In the genomic region with DNA sequence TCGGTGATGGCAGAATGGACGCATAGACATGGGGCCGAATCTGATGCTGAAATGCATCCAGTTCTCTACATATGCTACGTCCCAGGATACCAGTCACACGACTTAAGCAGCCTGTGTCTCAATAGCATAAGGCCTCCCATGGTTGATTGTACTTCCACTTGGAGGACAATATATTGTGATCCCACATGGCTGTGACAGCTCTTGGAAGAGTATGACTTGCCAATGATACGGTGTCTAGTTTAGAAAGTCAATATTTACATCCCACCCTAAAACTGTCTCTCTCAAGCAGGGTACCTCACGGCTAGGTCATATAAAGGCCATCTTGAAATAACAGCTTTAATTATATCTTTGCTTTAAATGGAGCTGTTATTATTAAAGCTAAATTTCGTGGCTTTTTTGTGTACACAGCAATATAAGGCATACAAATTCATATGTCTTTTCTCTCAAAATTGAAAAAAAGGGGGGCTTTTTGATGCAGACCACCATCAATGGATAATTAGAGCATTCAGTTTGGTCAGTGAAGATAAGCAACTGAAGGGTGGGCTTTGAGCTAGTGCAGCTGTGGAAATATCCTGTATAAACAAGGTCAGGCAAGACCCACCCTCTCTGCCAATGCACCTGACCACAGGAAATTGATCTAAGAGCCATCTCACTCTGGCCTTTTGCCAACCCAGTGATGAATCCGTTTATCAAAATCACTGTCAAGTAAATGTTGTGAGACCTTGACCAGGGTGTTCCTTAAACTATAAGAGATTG, we compare ENCODE assay signal across 27 mouse cellular contexts.
"Had no signal": no experiment of that assay in that cellular context is flagged by ENCODE, and none has a peak within 500 bp of the region (broad histone marks: within the 10 kb centered on the region; RNA-seq: fewer than 3 reads in every experiment).

No protein-coding gene starts in this region.

- DNase-seq: cerebellum, adult 18-20 months; cerebellum, adult 2 months; cerebellum, adult 8-10 months; cerebellum, adult 9-10 months; cerebellum, adult 9-11 months; cerebellum, postnatal 10 days; cerebellum, postnatal 14 days; cerebellum, postnatal 25 days; cerebellum, postnatal 36 days; embryo, embryonic 11 days; gastrocnemius, adult 2 months; gastrocnemius, postnatal 10 days; gastrocnemius, postnatal 14 days; gastrocnemius, postnatal 25 days; gastrocnemius, postnatal 36 days had no signal

- H3K9ac ChIP-seq: embryonic facial prominence, embryonic 12.5 days; embryonic facial prominence, embryonic 13.5 days; embryonic facial prominence, embryonic 15.5 days; forebrain, embryonic 12.5 days; forebrain, embryonic 13.5 days; forebrain, embryonic 15.5 days; forebrain, postnatal 0 days had no signal

- H3K27me3 ChIP-seq: embryonic facial prominence, embryonic 12.5 days; embryonic facial prominence, embryonic 13.5 days; embryonic facial prominence, embryonic 15.5 days; forebrain, embryonic 12.5 days; forebrain, embryonic 13.5 days; forebrain, embryonic 15.5 days had no signal

- H3K4me1 ChIP-seq: embryonic facial prominence, embryonic 12.5 days; embryonic facial prominence, embryonic 15.5 days had no signal

- ATAC-seq: forebrain, embryonic 13.5 days; forebrain, embryonic 14.5 days; forebrain, embryonic 15.5 days; forebrain, embryonic 16.5 days; forebrain, postnatal 0 days had no signal

- H3K4me2 ChIP-seq: embryonic facial prominence, embryonic 12.5 days; embryonic facial prominence, embryonic 13.5 days; embryonic facial prominence, embryonic 15.5 days; forebrain, embryonic 12.5 days; forebrain, embryonic 13.5 days; forebrain, embryonic 15.5 days had no signal

- H3K36me3 ChIP-seq: embryonic facial prominence, embryonic 10.5 days; embryonic facial prominence, embryonic 12.5 days; embryonic facial prominence, embryonic 13.5 days; embryonic facial prominence, embryonic 15.5 days; forebrain, embryonic 10.5 days; forebrain, embryonic 12.5 days; forebrain, embryonic 15.5 days had no signal

- H3K9me3 ChIP-seq: embryonic facial prominence, embryonic 10.5 days; embryonic facial prominence, embryonic 12.5 days; embryonic facial prominence, embryonic 13.5 days; embryonic facial prominence, embryonic 15.5 days; forebrain, embryonic 10.5 days; forebrain, embryonic 12.5 days; forebrain, embryonic 13.5 days; forebrain, embryonic 15.5 days had no signal

- H3K27ac ChIP-seq: embryonic facial prominence, embryonic 10.5 days; embryonic facial prominence, embryonic 12.5 days; embryonic facial prominence, embryonic 13.5 days; embryonic facial prominence, embryonic 15.5 days; forebrain, embryonic 10.5 days; forebrain, embryonic 12.5 days; forebrain, embryonic 13.5 days; forebrain, embryonic 15.5 days; gastrocnemius, adult 2 months had no signal

- H3K4me3 ChIP-seq: embryonic facial prominence, embryonic 10.5 days; embryonic facial prominence, embryonic 12.5 days; embryonic facial prominence, embryonic 13.5 days; embryonic facial prominence, embryonic 15.5 days; erythroblast, embryonic 14.5 days; forebrain, embryonic 10.5 days; forebrain, embryonic 12.5 days; forebrain, embryonic 13.5 days; forebrain, embryonic 15.5 days; gastrocnemius, adult 2 months had no signal
